Mouse (Mus musculus) common myeloid progenitor, adult 5-6 weeks (primary cell): ENCODE measurements around the gene Gbp8. TPM values are rescaled to one million over a fixed set of nuclear protein-coding genes. Genes with fewer than 3 reads are reported as not detected.
"Not testable (repeated sequence)": the region's sequence is repeated elsewhere in the genome, so short reads cannot be mapped to it uniquely, and the experiment has no call there.

Experiments
- ATAC-seq: replicated peaks from 2 replicates; pipeline ENCODE4 v1.8.0; 2016; ENCODE audit warnings: low read depth, mild to moderate bottlenecking, moderate TSS enrichment, inconsistent platforms; ENCODE audit not compliant: poor library complexity, severe bottlenecking
- total RNA-seq: library from RNA; stranded (forward); fragments of 200-1000, 187-1606 nt; gene quantifications from 2 replicates; pipeline ENCODE4 v1.2.3, GENCODE M21; 2017

Gene Gbp8
- total RNA-seq = 0.91 TPM in 1 of 2 replicates, not detected in the other

DNA sequence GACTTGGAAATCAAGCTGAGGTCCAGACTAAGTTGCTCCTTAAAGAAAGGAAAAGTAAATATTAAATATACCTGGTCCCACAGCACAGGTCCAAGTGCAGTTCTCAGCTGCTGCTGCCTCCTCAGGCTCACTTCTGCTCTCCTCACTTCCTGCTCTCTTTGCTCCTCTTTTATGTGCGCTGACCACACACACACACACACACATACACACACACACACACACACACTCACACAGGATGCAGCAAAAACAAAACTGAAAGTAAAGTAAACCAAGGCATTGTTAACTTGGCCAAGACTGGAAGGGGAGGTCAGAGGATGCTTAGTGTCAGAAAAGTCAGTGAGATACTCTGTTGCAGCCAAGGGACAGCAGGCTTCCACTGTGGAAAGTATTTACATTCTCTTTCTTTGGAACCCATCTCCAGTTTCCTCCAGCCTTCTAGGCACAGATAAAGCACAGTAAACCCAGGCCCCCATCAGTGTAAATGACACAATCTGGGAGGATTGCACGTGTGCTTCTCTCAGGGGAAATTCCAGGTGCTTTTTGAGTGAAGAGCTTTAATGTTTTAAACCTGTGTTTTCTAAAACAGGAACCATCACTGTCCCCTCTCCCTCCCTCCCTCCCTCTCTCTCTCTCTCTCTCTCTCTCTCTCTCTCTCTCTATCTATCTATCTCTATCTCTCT, at the start of gene Gbp8, which contains the start of the genes Gbp9 and Gbp4:
Gbp8 (minus strand) TSS at position 132 of the 680 bp plus-strand sequence.
Gbp9 (minus strand) TSS at position 131 of the 680 bp plus-strand sequence.
Gbp4 (minus strand) TSS at position 178 of the 680 bp plus-strand sequence.
- peak; percentile 42 for ATAC-seq

- ATAC-seq = no peak
These were observed 42.1 kb upstream of the Gbp8 start for GRCm38 (mm10) chr5:105181446-105181845.

GRCm38 (mm10) chr5:105156582-105156981, 17.2 kb upstream of the Gbp8 start:
- no peak for ATAC-seq

DNA sequence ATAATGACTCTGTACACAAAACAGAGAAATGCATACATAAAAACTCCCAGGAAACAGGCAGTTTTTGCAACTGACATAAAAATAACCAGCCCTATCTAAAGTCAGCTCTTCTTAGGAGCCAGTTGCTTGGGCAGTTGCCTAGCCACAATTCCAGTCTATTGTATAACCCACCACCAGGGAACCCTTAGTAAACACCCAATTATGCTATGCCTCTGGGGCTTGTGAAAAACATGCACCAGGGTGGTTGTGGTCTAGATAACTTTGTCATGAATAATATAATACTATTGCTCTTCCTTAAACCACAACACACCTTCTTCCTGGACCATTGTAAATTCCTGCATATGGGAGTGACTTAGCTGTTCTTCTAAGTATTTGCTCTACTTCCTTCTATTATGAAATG, 14.7 kb upstream of the Gbp8 start:
- ATAC-seq = no peak

DNA sequence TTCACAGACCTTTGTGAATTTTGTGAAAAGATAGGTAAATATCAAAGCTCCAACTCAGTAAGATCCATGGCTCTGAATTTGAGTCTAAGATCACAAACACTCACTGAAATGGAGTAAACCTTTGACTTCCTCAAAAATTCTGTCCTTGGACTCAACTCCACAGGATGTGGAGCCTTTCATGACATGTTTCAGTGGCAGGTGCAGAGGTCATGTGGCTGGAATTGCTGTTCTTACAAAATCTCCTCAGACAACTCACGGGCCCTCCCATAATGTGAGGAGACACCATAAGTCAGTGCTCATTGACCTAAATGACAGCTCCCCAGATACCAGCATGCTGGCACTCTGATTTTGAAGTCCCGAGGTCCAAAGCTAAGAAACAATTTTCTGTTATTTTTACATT, 8.7 kb upstream of the Gbp8 start:
- peak; percentile 60; the same call in 1 of the 2 replicates for ATAC-seq

GRCm38 (mm10) chr5:105146447-105146846, 7.1 kb upstream of the Gbp8 start:
- ATAC-seq = no peak

GRCm38 (mm10) chr5:105145731-105146130, 6.4 kb upstream of the Gbp8 start:
- ATAC-seq = peak; percentile 22

DNA sequence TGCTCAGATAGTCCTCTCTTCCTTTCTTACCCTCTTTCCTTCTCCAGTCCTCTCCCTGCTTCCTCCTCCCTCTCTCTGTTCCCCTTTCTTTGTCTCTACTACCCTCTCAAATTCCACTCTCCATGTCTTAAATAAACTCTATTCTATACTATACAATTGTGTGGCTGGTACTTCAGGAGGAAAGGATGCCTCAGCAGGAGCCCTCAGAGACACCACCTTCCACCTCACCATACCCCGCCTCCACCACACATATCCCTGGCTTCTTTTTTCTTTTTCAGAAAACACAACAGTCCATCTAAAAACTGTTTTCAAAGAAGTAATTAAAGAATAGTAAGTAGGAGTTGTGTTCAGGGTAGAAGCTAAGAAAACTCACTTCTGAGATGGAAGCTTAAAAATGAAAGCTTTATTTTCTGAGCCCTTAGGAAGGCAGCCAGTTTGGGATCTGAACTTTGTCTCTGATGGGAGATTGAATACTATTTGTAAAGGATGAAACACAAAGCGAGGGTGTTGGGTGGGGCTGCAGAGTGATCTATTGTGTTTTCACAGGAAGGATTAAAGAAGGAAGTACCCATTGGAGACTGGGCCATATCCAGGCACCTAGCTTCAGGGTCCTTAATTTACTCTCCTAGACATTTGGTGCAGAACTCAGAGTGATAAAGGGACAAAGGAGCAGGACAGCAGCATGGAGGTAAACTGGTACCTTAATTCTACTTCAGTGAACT, 910 bp upstream of the Gbp8 start:
- ATAC-seq = not testable (repeated sequence)

GRCm38 (mm10) chr5:105138906-105139305, 434 bp downstream of the Gbp8 start:
- no peak for ATAC-seq

GRCm38 (mm10) chr5:105136706-105137304, 2.5 kb downstream of the Gbp8 start:
- peak; percentile 61 for ATAC-seq

DNA sequence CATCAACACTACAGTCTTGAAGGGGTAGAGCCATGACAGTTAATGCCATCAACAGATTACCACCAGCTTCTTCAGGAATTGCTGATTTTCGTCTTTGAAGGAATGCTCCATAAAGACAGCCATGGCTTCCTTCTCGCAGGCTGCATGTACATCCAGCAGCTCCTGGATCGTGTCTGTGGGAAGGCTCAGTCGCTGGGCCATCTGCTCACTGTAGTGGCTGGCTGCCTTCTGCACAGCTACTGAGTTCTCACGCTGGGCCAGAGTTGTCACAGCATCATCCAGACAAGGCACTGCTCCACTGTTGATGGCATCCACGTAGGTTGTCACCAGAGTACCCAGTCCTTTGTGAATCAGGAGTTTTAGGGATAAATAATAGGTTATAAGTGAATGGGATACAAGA, 17.6 kb downstream of the Gbp8 start:
- ATAC-seq = not testable (repeated sequence)

- no peak for ATAC-seq
These were observed 23.6 kb downstream of the Gbp8 start for GRCm38 (mm10) chr5:105115740-105116139.

- ATAC-seq = peak; percentile 60
These were observed 24.6 kb downstream of the Gbp8 start for GRCm38 (mm10) chr5:105114696-105115095.

DNA sequence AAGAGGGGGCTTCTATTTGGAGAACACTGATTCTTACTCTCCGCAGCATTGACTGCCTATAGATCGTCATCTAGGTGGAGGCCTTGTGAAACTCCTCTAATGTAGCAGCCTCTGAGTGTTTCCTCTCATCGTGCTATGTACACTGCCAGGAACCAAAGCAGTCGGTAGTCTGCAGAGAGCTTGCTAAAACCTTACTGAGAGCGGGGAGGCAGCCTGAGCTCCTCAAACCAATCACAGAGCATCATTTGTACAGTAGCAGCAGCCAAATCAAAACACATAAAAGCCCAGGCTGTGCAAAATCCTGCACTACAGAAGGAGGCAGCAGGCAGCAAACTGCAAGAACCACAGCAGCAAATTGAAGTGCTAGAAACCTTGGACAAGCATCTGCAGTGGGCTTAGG, 25.7 kb downstream of the Gbp8 start:
- no peak for ATAC-seq

- peak; percentile 81 for ATAC-seq
These were observed 29.0 kb downstream of the Gbp8 start for GRCm38 (mm10) chr5:105110271-105110852.

DNA sequence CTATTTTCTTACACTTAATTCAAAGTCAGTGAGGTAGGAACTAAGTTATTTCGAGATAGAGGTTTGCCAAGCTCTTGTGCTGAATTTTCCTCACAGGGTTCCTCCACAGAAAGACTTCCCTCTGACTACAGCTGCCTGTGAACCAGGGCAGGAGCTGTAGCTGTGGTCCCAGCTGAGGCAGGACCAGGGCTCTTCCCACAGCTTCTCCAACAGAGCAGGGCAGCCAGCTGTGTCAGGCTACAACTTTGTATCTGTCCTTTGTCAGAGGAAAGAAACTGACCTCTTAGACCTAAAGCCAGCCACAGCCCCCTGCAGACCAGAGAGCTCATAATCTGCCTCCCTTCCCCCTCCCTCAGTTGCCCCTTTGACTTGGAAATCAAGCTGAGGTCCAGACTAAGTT, 29.6 kb downstream of the Gbp8 start:
- ATAC-seq = not testable (repeated sequence)

DNA sequence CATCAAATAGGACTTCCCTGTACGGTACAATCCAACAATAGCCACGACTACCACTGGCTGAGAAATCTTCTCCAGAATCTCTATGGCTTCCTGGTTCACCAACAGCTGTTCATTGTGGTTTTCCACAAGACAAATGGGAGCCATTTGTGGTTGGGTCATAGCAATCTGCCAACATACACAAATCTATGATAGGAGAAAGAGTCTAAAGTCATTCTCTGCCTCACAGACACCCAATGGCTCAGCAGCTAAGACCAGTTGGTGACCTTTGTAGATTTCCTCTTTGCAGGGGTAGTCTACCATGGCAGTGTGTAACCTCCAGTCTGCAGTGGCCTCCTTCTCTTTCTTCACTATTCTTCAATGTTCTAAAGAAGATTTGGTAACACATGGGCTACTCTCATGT, 33.7 kb downstream of the Gbp8 start:
- ATAC-seq = peak; percentile 69

- peak; percentile 63 for ATAC-seq
These were observed 57.4 kb downstream of the Gbp8 start for GRCm38 (mm10) chr5:105081900-105082299.

DNA sequence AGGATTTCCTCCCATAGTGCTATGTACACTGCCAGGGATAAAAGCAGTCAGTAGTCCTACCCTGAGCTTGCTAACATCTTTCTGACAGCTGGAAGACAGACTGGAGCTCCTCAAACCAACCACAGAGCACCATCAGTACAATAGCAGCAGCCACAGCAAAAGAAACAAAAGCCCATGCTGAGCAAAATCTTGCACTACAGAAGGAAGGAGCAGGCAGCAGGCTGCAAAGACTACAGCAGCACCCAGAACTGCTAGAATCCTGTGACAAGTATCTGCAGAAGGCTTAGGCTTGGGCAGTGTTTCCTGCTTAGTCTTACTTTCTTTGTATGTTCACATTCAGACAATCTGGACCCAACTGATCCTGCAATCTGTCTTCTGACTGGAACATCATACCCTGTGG, 71.0 kb downstream of the Gbp8 start:
- ATAC-seq = not testable (repeated sequence)

DNA sequence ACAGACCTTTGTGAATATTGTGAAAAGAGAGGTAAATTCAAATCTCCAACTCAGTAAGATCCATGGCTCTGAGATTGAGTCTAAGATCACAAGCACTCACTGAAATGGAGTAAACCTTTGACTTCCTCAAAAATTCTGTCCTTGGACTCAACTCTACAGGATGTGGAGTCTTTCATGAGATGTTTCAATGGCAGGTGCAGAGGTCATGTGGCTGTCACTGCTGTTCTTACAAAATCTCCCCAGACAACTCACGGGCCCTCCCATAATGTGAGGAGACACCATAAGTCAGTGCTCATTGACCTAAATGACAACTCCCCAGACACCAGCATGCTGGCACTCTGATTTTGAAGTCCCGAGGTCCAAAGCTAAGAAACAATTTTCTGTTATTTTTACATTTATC, 74.9 kb downstream of the Gbp8 start:
- ATAC-seq = peak; percentile 60; the same call in 1 of the 2 replicates

DNA sequence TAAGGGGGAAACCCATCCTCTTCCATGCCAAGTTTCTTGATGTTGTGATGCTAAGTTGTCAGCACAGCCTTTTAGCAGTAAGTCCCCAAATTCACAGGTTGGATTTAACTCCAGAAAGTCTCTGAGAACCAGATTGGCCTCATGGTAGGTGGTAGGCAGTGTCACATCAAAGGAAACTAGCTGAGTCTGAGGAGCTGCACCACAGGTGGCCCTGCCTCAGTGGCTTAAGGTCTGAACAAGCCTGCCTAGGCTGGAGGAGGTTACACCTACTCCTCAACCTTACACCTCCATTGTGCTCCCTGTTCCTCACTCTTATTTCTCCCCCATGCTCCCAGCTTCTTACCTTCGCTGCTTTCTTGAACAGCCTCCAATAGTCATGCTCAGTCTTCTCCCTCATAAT, 76.0 kb downstream of the Gbp8 start:
- ATAC-seq = no peak
